Mouse (Mus musculus) liver, embryonic 14 days (tissue): Measurements from ENCODE around the gene Gm340. TPM values are rescaled to one million over a fixed set of nuclear protein-coding genes. Genes with fewer than 3 reads are reported as not detected.

ENCODE experiments used
- polyA plus RNA-seq: library from polyadenylated mRNA; depleted of rRNA; stranded (reverse); fragments of >200 nt; gene quantifications from 2 replicates; pipeline ENCODE4 v1.2.3, GENCODE M21; 2012; rRNA removed

The Gm340 gene
- polyA plus RNA-seq, result 1.2 and 1.3 TPM in 2 replicates

GRCm38 (mm10) chr19:41581706-41582420, at the start of gene Gm340:
Gm340 (plus strand) TSS chr19:41582370.

Other genes starting within 250 kb of the Gm340 start
- 3.4 and 4.1 TPM in 2 replicates for gene Pik3ap1, start 197.3 kb upstream of the Gm340 start, polyA plus RNA-seq
- 1.2 and 1.5 TPM in 2 replicates for gene Lcor, start 99.7 kb upstream of the Gm340 start, polyA plus RNA-seq
- 0.11 and 0.13 TPM in 2 replicates for gene Slit1, start 161.3 kb downstream of the Gm340 start, polyA plus RNA-seq
- 22.3 and 26.2 TPM in 2 replicates for gene Arhgap19, start 219.7 kb downstream of the Gm340 start, polyA plus RNA-seq
- 2.9 TPM in 2 replicates for gene Frat1, start 247.6 kb downstream of the Gm340 start, polyA plus RNA-seq